Mouse (Mus musculus) CD8-positive naive resting alpha-beta T cell, adult 2 months (primary cell): ENCODE data around the gene Bri3.

Experiments
- DNase-seq, 2 experiments: peaks; one replicate each; pipeline ENCODE4 v3.0.0; 2022; ENCODE audit warnings: low read depth in 2 of 2, low spot score in 2 of 2

Gene Bri3

DNA sequence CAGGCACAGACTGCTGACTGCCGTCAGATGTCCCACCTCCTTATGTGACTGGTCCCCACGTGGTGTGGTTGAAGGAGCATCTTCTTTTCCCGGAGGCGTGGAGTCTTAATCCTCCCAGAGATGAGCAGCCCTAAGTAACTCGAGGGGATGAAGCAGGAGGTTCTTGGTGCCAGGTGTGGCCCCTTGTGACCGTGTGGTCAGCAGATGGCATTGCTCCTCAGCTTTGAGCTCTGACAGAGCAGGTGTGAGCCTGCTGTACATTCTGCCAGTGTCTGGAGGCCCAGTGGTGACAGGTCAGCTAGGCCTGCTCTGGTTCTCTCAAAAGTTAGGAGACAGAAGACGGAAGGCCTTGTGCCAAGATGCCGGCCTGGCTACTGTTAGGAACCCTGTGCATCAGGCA is 16.2 kb downstream of the Bri3 start:
- no peak for DNase-seq

DNA sequence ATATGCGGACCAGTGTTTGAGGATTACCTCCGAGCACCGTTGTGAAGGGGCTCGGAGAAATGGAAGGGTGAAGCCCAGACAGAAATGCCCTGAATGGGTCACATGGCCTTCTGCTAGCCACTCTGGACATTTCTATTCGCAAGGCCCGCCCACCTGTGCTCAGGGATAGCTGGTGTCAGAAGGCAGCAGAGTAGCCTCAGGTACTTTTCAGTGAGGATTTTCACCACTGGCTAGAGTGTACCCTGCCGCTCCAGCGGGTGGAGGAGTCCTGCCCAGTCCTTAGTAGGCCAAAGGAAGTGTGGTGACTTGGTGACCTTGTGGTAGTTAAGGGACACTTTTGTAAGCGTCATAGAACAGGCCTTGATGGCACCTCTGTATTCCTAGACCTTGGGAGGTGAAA is 17.1 kb downstream of the Bri3 start:
- DNase-seq: no peak

GRCm38 (mm10) chr5:144261829-144262228 is 17.6 kb downstream of the Bri3 start:
- no peak for DNase-seq

- no peak for DNase-seq
Measured at GRCm38 (mm10) chr5:144263082-144263481, 18.8 kb downstream of the Bri3 start.

- DNase-seq: no peak
Measured at GRCm38 (mm10) chr5:144263496-144263895, 19.3 kb downstream of the Bri3 start.

- DNase-seq: no peak
Measured at GRCm38 (mm10) chr5:144267535-144268241, 23.5 kb downstream of the Bri3 start.

DNA sequence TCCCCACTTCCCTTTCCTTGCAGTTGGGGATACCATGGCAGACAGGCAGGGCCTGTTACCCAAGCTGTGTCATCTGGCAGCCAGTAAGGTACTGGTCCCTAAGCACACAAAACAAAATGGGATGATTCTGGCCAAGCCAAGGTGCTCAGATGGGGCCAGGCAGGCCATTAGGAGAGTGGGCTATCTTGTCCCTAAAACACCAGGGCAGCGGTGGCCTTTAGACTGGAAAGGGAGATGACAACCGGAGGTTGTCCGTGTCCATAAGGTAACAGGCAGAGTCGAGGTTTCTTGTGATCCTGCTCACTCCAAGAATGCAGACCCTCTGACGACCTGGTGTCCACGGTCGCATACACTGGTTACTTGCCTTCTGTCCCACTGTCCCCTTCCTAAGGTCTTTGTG is 25.7 kb downstream of the Bri3 start:
- DNase-seq: no peak

DNA sequence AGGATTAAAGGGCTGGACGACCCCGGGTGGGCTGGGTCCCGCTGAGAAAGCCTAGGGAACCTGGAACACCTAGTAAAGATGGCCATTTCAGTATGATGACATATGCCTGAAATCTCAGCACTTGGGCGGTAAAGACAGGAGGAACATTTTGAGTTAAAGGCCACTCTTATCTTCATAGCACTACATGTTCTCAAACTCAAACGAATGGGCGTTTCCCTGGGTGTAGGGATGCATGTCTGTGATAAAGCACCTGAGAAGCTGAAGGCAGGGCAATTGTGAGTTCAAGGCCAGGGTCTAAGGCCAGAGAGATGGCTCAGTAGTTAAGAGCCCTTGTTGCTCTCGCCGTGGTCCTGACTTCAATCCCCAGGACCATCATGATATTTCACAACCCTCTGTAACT is 26.2 kb downstream of the Bri3 start:
- DNase-seq: no peak

- DNase-seq: no peak
Measured at GRCm38 (mm10) chr5:144271118-144271517, 26.9 kb downstream of the Bri3 start.

DNA sequence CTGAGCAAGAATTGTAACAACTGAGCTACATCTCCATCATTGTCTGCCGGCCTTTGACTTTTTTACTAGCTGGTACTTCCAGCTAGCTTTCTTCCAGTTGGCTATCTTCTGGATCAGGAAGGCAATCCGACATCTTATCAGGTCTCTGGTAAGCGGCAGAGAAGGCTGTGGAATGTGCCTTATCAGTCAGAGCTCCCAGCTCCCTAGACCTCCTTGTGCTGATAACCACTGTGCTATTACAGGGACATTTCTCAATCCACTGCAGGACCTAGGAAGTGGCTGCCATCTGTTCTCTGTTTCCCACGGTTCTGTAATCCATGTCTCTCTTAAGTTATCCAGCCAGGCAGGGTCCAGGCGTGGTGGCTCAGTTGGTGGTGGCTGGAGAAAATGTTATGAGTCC is 27.5 kb downstream of the Bri3 start:
- no peak for DNase-seq

DNA sequence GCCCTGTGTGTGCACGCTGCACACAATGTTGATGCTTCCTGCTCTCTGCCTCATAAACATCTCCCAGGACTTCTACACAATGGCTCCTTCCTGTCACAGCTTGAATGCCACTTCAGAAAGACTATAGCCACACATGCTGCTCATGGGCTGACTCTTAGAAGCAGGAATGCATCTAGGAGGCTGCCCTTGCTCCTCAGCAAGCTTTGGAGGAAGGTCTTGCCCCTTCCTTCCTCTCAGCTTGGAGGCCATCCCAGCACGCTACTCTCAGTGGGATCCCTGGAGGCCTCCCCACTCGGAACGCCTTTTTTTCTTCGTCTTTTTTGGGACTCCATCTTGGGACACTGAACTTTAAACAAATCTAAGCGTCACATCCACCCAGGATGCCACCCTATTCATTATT is 30.7 kb downstream of the Bri3 start:
- DNase-seq: no peak

DNA sequence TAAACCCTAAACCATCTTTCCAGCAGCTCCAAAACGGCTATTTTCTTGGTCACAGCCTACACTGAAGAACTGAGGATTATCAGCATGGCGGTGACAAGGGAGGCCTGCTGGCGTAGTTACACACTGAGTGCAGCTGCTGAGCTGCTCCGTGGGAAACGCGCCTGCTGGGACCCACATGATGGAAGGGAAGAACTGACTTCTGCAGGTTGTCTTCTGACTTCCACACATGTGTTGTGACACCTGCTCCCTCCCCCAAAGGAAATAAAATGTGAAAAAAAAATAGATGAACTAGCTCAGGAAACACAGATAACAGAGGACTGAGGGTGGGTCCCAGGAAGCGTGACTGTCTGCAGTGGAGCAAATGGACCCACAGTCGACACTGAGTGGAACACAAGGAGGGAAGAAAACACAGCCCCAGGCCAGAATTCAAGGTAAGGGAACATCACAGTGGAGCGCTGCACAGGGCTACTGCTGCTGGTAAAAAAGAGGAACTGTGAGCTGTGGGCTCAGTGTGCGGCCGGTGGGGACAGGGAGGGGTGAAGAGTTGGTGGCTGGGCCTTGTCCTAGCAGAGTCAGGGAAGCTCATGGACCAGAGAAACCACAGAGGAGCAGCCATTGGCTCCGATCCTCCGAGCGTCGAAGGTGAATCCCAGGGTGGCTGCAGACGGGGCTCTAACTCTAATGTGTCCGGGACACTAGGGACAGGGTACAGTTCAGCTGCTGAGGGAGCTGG is 32.8 kb downstream of the Bri3 start:
- no peak for DNase-seq

DNA sequence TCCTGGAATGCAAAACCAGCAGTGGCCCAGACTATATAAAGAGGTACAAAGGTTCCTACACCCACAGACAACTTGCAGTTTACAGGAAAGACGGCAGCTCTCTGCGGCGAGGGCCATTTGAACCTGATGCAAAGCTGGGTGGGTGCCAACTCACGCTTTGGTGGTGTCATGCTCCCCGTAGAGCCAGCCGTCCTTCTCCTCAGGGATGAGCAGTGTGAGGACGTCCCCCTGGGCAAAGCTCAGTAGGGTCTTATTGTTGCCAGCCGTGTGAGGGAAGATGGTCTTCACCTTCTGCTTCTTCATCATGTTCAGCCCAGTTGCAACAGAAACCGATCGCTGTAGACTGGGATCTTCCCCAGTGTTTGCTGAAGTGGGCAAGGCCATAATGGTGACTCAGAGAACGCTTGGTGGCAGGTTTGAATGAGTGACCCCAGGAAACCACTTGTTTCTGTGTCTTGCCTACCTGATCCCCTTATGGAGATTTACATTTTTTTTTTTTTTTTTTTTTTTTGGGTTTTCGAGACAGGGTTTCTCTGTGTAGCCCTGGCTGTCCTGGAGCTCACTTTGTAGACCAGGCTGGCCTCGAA is 34.2 kb downstream of the Bri3 start:
- DNase-seq: no peak

GRCm38 (mm10) chr5:144279081-144279541 is 34.9 kb downstream of the Bri3 start:
- no peak for DNase-seq

- no peak for DNase-seq
Measured at GRCm38 (mm10) chr5:144279926-144280325, 35.7 kb downstream of the Bri3 start.

GRCm38 (mm10) chr5:144282470-144283260 is 38.4 kb downstream of the Bri3 start:
- DNase-seq: no peak

DNA sequence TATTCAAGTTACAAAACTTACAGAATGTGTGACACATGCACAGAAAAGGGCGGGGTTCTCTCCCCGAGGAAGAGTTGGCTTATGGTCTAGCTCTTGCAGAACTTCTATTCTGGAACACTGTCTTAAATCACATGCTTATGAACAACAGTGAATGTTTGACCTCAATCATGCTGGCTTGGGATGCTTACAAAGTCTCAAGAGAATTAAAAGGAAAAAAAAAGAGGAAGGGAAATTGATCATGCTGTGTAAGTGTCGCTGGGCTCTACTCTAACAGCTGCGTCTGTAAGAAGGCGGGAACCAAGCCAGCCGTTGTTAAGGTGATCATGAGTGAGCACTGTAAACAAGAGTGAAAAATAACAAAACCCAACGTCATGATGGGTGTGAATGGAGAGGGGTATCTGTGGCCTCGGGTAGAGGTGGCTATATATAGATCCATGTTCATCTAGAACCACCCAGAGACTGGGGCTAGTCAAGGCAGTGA is 39.4 kb downstream of the Bri3 start:
- no peak for DNase-seq

GRCm38 (mm10) chr5:144284599-144284998 is 40.4 kb downstream of the Bri3 start:
- no peak for DNase-seq

DNA sequence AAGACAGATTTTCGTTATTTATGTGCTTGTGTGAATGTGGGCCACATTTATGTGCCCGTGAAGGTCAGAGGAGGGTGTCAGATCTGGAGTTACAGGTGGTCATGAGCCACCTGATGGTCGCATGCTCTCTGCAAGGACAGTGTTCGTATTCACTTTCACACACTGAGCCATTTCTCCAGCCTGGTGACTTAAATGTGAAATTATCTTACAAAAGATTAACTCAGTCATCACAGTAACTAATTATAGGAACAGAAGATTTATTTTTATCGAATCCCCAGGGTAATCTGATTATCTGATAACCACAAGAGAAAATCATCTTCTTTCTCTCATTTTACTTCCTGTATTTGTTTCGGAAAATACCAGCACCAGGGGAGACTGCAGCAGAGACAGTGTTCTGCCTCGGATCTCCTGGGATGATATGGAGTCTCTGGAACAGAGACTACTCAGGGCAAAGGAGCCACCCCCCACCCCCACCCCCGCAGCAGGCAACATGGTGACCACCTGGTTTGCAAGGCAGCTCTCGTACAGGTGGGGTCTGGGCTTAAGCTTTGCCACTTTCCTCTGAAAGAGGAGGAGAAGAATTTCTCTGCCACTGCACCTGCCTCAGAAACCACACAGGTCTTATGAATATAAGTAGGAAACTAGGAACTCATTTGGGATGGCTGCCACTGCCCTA is 42.5 kb downstream of the Bri3 start:
- no peak for DNase-seq

DNA sequence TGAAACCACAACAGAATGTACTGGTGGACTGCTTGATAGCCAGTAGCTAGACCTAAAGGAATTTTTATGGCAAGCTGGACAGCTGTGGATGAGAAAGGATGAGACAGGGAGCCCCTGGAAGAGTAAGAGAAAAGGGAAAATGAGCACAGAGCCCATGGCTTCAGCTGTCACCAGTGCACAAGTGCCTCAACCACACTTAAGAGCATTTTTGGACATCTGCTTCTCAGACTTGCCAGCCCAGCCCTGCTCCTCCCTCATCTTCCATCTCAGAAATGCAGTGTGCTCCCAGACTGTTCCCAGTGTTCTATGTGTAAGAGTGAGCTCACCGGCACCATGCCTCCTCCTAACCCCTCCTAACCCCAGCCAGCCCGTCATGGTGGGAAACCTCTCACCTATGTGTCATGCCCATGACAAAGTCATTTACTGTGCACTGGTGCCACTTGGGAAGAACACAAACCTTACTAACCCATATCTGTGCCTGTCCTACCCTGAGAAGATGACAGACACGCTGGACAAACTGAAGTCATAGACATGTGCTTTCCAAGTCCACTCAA is 43.1 kb downstream of the Bri3 start:
- DNase-seq: no peak

DNA sequence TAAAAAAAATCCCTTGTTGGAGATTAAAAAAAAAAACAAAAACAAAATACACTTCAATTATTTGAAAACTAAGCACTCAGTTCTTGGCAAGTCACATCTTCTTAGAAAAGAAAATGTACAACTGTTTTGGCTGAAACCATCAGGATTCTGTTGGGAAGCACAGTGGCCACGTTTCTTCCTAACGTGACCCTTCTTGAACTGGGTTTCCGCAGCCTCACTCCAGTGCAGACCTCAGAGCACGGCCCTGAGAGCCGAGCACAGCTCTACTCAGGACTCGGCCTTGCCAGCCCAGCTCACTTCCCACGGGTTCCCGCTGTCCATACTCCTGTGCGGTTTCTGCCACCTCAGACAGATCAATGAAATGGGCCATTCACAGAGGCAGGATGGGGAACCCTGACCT is 44.2 kb downstream of the Bri3 start:
- no peak for DNase-seq
